Mouse (Mus musculus) midbrain, embryonic 16.5 days (tissue): Measurements from ENCODE around the gene Acsl4. TPM values are rescaled to one million over a fixed set of nuclear protein-coding genes. Genes with fewer than 3 reads are reported as not detected.

Source experiments
- ATAC-seq: fragments of 200-750 bp; cut with Nextera tagmentation; 2 replicates; pipeline ENCODE4 v1.8.0; 2017; ENCODE audit warnings: moderate TSS enrichment
- H3K27ac ChIP-seq: fragments of 300-500 bp; sonication (generic); 2 replicates; pipeline ENCODE4 v1.5.1; 2014; ENCODE audit warnings: mild to moderate bottlenecking, low read length, mixed read lengths
- H3K27me3 ChIP-seq: fragments of 300-500 bp; sonication (generic); 2 replicates; pipeline ENCODE4 v1.6.1; 2014; ENCODE audit warnings: low read depth, low read length, mixed read lengths; ENCODE audit not compliant: control insufficient read depth, insufficient read depth
- H3K36me3 ChIP-seq: fragments of 300-500 bp; sonication (generic); 2 replicates; pipeline ENCODE4 v1.6.1; 2014; ENCODE audit warnings: mild to moderate bottlenecking, low read length, moderate library complexity, mixed read lengths; ENCODE audit not compliant: control insufficient read depth, insufficient read depth
- H3K4me1 ChIP-seq: fragments of 300-500 bp; sonication (generic); 2 replicates; pipeline ENCODE4 v1.6.1; 2014; ENCODE audit warnings: mild to moderate bottlenecking, low read length, mixed read lengths; ENCODE audit not compliant: control insufficient read depth, insufficient read depth
- H3K4me2 ChIP-seq: fragments of 300-500 bp; sonication (generic); 2 replicates; pipeline ENCODE4 v1.6.1; 2014; ENCODE audit warnings: mild to moderate bottlenecking, low read length, mixed read lengths
- H3K4me3 ChIP-seq: fragments of 300-500 bp; sonication (generic); 2 replicates; pipeline ENCODE4 v1.5.1; 2014; ENCODE audit warnings: low read depth, mild to moderate bottlenecking, low read length, moderate library complexity, mixed read lengths
- H3K9ac ChIP-seq: fragments of 300-500 bp; sonication (generic); 2 replicates; pipeline ENCODE4 v1.6.1; 2014; ENCODE audit warnings: low read depth, low read length, mixed read lengths
- H3K9me3 ChIP-seq: fragments of 300-500 bp; sonication (generic); replicated peaks from 2 replicates; pipeline ENCODE4 v1.6.1; 2014; ENCODE audit warnings: mild to moderate bottlenecking, low read length, mixed read lengths; ENCODE audit not compliant: control insufficient read depth, poor library complexity, severe bottlenecking
- WGBS: fragments of 180-500 bp; shearing (Covaris S2); extraction: QIAGEN DNeasy Blood & Tissue Kit; methylation state at CpG from one replicate; pipeline ENCODE4 v1.1.7; 2014; 5-methylcytosine and 5-hydroxymethylcytosine counted together
- polyA plus RNA-seq: library from polyadenylated mRNA; unstranded; fragments of >200 nt; fragmentation: Nextera tagmentation; extraction: Ambion mirVana; gene quantifications from 2 replicates; pipeline ENCODE4 v1.2.1, GENCODE M21; 2015

Gene Acsl4
- polyA plus RNA-seq, 1 experiment from 2014 or later: 27.2 TPM

DNA sequence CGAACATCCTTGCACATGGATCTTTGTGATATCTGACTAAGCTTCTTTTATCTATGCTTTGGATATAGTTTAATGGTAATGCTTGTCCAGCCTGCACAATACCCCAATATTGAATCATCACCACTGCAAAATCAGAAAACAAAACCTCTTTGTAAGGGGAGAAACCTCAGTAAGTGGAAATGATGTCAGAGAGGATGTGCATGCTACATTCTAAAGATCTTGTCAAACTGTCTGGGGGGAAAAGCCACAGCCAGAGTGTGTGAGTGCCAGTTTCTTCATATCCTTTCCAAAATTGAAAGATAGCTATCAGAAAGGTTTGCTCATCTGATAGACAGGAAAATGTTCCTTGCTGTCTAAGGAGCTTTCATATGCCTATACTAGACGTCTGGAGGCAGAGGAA is 8.3 kb upstream of the Acsl4 start:
- no peak overlapping the region for H3K9ac ChIP-seq
- no peaks in the 10 kb centered on the region for H3K9me3 ChIP-seq
- H3K4me2 ChIP-seq: no peak overlapping the region
- H3K27me3 ChIP-seq: no peaks in the 10 kb centered on the region
- H3K36me3 ChIP-seq: no peaks in the 10 kb centered on the region
- ATAC-seq: no peak
- no peaks in the 10 kb centered on the region for H3K4me1 ChIP-seq
- WGBS: 72% methylated on average over 2 of the region's 2 CpGs
- H3K4me3 ChIP-seq: no peak overlapping the region
- H3K27ac ChIP-seq: no peak overlapping the region

DNA sequence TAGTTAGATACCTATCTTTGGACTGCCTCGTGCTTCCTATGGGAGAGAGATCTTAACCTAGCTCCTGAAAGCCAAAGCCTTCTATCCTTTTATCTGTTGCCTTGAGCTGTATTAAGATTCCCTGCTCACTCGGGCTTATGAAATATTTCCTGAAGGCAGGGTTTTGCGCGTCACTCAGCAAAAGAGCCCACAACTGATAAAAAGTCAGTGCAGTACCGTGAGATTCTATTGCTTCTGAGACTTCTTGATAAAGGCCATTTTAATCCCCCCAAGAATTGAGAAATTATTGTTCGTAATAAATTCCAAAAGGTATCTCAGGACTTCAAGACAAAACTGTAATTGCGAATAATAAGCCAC is 552 bp upstream of the Acsl4 start:
- WGBS: 37% methylated on average over 7 of the region's 7 CpGs

DNA sequence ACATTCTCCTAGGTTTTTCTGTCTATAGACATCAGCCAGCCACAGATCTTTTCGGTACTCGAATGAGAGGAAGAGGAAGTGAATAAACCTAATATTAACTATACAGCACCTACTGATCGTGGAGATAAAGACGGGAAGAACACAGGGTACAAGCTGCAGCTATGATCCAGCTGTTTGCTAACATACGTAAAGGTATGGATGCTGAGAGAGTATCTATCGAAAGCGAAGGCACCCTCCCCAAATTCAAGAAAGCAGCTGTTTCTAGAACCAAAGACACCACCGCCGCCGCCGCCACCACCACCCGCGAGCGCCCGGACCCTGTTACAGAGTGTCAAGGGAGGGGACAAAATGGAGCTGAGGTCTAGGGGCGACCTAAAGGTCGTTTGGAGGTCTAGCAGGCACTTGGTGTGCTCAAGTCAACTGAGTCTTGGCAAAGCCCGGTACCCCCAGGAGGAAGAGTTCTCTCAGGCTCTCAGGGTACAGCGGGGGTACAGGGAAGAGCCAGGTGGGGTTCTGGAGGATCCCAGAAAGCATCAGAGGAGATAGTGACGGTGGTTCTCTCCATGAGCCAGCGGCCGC is 665 bp downstream of the Acsl4 start:
- Histone ChIP-seq H3K4me2 (peak overlapping the region; percentile 50), H3K4me1 (peaks cover 8% of the 10 kb centered on the region), H3K27ac (peak overlapping the region; percentile 85), H3K36me3 (no peaks in the 10 kb centered on the region), H3K9me3 (no peaks in the 10 kb centered on the region), H3K9ac (peak overlapping the region; percentile 75), H3K27me3 (no peaks in the 10 kb centered on the region; the same call in 1 of the 2 replicates), H3K4me3 (peak overlapping the region; percentile 56)
- WGBS: 14% methylated on average over 22 of the region's 22 CpGs
- no peak; the same call in 1 of the 2 replicates for ATAC-seq

More for the DNA sequence above, 552 bp upstream of the Acsl4 start:
- H3K36me3 ChIP-seq: no peaks in the 10 kb centered on the region
- ATAC-seq: peak; percentile 61
- H3K27ac ChIP-seq: peak overlapping the region; percentile 85
- peak overlapping the region; percentile 71 for H3K9ac ChIP-seq
- peaks cover 8% of the 10 kb centered on the region for H3K4me1 ChIP-seq
- no peaks in the 10 kb centered on the region; the same call in 1 of the 2 replicates for H3K27me3 ChIP-seq
- peak overlapping the region; percentile 50 for H3K4me2 ChIP-seq
- no peaks in the 10 kb centered on the region for H3K9me3 ChIP-seq
- peak overlapping the region; percentile 56 for H3K4me3 ChIP-seq

DNA sequence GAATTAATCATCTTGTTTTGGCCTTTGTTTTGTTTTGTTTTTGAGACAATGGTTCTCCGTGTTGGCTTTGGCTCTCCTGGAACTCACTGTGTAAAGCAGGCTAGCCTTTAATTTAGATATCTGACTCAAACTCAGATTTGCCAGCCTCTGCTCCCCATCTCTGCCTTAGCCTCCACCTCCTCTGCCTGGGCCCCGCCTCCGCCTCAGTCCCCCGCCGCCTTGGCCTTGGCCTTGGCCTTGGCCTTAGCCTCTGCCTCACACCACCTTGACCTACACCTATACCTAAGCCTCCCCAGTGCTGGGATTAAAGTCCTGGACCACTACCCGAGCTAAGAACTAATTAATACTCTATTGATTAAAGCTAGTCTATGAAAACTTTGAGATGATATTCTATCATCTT is 2.2 kb downstream of the Acsl4 start:
- ATAC-seq: no peak
- Histone ChIP-seq H3K36me3 (no peaks in the 10 kb centered on the region), H3K4me2 (peak overlapping the region; percentile 36; the same call in 1 of the 2 replicates), H3K4me3 (no peak overlapping the region), H3K27ac (no peak overlapping the region), H3K9ac (no peak overlapping the region), H3K27me3 (no peaks in the 10 kb centered on the region; the same call in 1 of the 2 replicates), H3K4me1 (peaks cover 8% of the 10 kb centered on the region), H3K9me3 (no peaks in the 10 kb centered on the region)
- WGBS: 81% methylated on average over 6 of the region's 6 CpGs

DNA sequence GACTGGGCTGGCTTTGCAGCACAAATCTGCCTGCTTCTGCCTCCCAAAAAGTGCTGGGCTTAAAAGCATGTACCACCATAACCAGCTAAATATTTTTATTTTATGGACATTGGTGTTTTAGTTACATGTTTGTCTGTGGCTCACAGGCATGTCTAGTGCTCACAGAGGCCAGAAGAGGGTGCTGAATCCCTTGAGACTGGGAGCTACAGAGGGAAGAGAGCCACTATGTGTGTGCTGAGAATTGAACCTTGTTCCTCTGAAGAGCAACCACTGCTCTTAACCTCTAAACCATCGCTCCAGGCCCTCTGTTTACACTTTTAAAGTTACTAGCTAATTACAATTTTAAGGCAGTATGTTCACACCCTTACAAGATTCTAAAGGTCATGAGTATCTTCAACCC is 2.7 kb downstream of the Acsl4 start:
- Histone ChIP-seq H3K27ac (no peak overlapping the region), H3K4me2 (no peak overlapping the region), H3K27me3 (no peaks in the 10 kb centered on the region; the same call in 1 of the 2 replicates), H3K9ac (no peak overlapping the region), H3K36me3 (no peaks in the 10 kb centered on the region), H3K9me3 (no peaks in the 10 kb centered on the region), H3K4me3 (no peak overlapping the region), H3K4me1 (peaks cover 8% of the 10 kb centered on the region)
- 87% methylated on average over 1 of the region's 1 CpGs for WGBS
- ATAC-seq: no peak

DNA sequence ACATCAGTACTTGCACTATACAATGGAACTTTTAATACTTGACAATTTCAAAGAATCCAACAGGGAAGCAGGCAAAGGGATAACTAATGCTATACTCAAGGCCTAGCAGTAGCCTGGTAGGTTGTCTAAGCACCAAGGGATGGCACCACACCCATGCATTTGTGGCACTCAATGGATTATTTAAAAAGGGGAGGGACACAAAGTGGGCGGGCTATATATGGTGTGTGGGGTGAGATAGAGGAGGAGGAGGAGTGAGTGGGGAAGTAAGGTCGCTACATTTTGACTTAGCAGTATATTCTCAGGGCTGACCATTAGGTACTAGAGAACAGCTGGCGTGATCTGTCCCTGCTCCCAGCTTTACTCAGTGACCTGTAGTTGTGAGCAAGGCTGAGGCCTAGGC is 5.4 kb downstream of the Acsl4 start:
- H3K27me3 ChIP-seq: no peaks in the 10 kb centered on the region
- H3K36me3 ChIP-seq: no peaks in the 10 kb centered on the region
- H3K4me3 ChIP-seq: no peak overlapping the region
- no peak overlapping the region for H3K9ac ChIP-seq
- peaks cover 8% of the 10 kb centered on the region for H3K4me1 ChIP-seq
- no peak overlapping the region for H3K27ac ChIP-seq
- no peak overlapping the region for H3K4me2 ChIP-seq
- ATAC-seq: no peak
- H3K9me3 ChIP-seq: no peaks in the 10 kb centered on the region
- 86% methylated on average over 3 of the region's 3 CpGs for WGBS

DNA sequence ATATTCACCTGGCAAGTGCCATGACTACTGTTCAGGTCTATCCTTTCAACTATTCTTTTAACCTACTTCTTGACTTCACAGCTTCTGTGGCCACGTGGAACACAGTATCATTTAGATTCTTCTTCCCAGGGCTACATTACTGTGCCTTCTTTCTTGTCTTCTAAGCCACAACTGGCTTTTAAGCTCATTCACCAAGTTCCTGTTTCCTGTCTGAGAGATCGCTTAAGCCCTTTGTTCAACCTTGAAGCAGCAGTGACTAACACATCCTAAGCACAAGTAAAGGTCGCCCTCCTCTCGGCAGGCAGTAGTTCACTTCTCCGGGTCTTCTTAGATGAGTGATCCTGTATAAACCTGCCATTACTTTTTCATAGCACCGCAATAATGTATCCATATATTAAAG is 10.4 kb downstream of the Acsl4 start:
- WGBS: 76% methylated on average over 6 of the region's 6 CpGs
- ATAC-seq: no peak

DNA sequence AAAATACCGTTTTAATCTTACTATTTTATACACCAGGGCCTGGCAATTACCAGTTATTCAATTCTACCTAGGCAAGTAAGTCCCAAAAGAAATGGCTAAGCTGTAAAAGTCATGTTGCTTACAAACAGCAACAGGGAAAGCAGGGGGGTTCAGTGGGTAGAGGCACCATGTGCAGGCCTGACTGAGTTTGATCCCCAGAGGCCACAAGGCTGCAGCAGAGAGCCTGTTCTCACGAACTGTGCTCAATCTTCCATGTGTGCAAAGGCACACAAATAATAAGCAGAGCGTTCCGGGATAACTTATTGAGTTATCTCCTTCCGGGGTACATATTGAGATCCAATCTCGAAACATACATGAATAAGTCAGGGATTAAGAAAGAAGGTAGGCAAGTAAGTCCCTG is 12.3 kb downstream of the Acsl4 start:
- H3K4me1 ChIP-seq: no peaks in the 10 kb centered on the region
- H3K27ac ChIP-seq: no peak overlapping the region
- 78% methylated on average over 6 of the region's 6 CpGs for WGBS
- no peaks in the 10 kb centered on the region for H3K36me3 ChIP-seq
- H3K9ac ChIP-seq: no peak overlapping the region
- H3K9me3 ChIP-seq: no peaks in the 10 kb centered on the region
- no peak overlapping the region for H3K4me3 ChIP-seq
- H3K4me2 ChIP-seq: no peak overlapping the region
- ATAC-seq: no peak
- H3K27me3 ChIP-seq: no peaks in the 10 kb centered on the region

More for the DNA sequence above, 10.4 kb downstream of the Acsl4 start:
- no peaks in the 10 kb centered on the region for H3K36me3 ChIP-seq
- H3K4me3 ChIP-seq: no peak overlapping the region
- H3K9ac ChIP-seq: no peak overlapping the region
- H3K4me2 ChIP-seq: no peak overlapping the region
- no peaks in the 10 kb centered on the region for H3K4me1 ChIP-seq
- no peaks in the 10 kb centered on the region for H3K9me3 ChIP-seq
- H3K27me3 ChIP-seq: no peaks in the 10 kb centered on the region
- no peak overlapping the region for H3K27ac ChIP-seq

DNA sequence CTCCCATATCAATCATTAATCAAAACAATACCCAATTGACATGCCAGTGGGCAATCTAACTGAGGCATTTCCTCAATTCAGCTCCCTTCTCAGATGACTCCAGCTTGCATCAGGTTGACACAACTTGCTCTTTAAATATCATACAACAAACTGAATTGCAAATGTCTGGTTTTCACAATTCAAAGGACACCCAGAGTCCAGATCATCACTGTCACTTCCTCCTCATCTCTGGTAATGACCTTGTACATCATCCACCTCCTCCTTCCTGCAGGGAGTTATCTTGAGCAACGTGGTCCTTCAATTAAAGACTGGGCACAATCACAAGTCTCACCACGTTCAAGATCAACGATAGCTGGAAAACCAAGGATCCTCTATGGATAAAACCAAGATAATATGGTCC is 13.0 kb downstream of the Acsl4 start:
- Histone ChIP-seq H3K27ac (no peak overlapping the region), H3K4me2 (no peak overlapping the region)
- 86% methylated on average over 3 of the region's 3 CpGs for whole genome bisulfite sequencing

More for the DNA sequence above, 13.0 kb downstream of the Acsl4 start:
- ATAC-seq: no peak
- Histone ChIP-seq H3K36me3 (no peaks in the 10 kb centered on the region), H3K9me3 (no peaks in the 10 kb centered on the region), H3K4me1 (no peaks in the 10 kb centered on the region), H3K27me3 (no peaks in the 10 kb centered on the region), H3K9ac (no peak overlapping the region), H3K4me3 (no peak overlapping the region)
